In genomic region chr8:69893863-69894262, GRCm38 (mm10) we compare ENCODE assay signal across 10 mouse cellular contexts. TPM values are rescaled to one million over a fixed set of nuclear protein-coding genes. Genes with fewer than 3 reads are reported as not detected.
A peak's percentile ranks its signal among the peaks of the same experiment; 100 is the strongest.
DNase-seq lines count a peak whose midpoint lies in the region; ATAC-seq and TF ChIP-seq lines count a peak whose summit lies in the region.
"Had no signal": no experiment of that assay in that cellular context is flagged by ENCODE, and none has a peak within 500 bp of the region (broad histone marks: within the 10 kb centered on the region; RNA-seq: fewer than 3 reads in every experiment).

No protein-coding gene starts in this region.

- peaks cover 18% of the 10 kb centered on the region for H3K27me3 ChIP-seq in hindbrain, embryonic 11.5 days (ENCODE audit: control insufficient read depth, insufficient read depth, low read length)
- peaks cover 11% of the 10 kb centered on the region for H3K27me3 ChIP-seq in hindbrain, embryonic 16.5 days (replicated peaks; ENCODE audit: control insufficient read depth, insufficient read depth, low read length)
- H3K27me3 ChIP-seq in CH12.LX (replicated peaks): no peaks in the 10 kb centered on the region

- H3K9me3 ChIP-seq in hindbrain, embryonic 11.5 days (ENCODE audit: control insufficient read depth, low read length): no peaks in the 10 kb centered on the region
- H3K9me3 ChIP-seq in hindbrain, embryonic 16.5 days (ENCODE audit: control insufficient read depth, low read length): no peaks in the 10 kb centered on the region
- H3K9me3 ChIP-seq in CH12.LX (replicated peaks; ENCODE audit: low read length): no peaks in the 10 kb centered on the region
- H3K9me3 ChIP-seq: embryonic facial prominence, embryonic 12.5 days; neural tube, embryonic 13.5 days had no signal

- no peak overlapping the region for H3K9ac ChIP-seq in hindbrain, embryonic 11.5 days (ENCODE audit: low read depth, low read length)
- no peak overlapping the region for H3K9ac ChIP-seq in hindbrain, embryonic 16.5 days (ENCODE audit: low read depth, low read length)
- H3K9ac ChIP-seq in CH12.LX (ENCODE audit: insufficient read depth, low read depth): no peak overlapping the region
- H3K9ac ChIP-seq: embryonic facial prominence, embryonic 12.5 days; neural tube, embryonic 13.5 days had no signal

- H3K4me3 ChIP-seq in hindbrain, embryonic 11.5 days (ENCODE audit: low read depth, low read length): no peak overlapping the region
- H3K4me3 ChIP-seq in hindbrain, embryonic 16.5 days (ENCODE audit: low read length): no peak overlapping the region
- H3K4me3 ChIP-seq in CH12.LX (replicated peaks in 1 of 3; ENCODE audit: low read depth in 2 of 3, low read length in 2 of 3, poor library complexity in 1 of 3): no peak overlapping the region
- H3K4me3 ChIP-seq: embryonic facial prominence, embryonic 12.5 days; neural tube, embryonic 13.5 days had no signal

- peak; percentile 84 for DNase-seq in hindbrain, embryonic 11.5 days (ENCODE audit: low spot score)
- peak; percentile 76 for DNase-seq in CH12.LX (ENCODE audit: extremely low read depth)
- peak; percentile 67 for DNase-seq in brain, embryonic 14.5 days (ENCODE audit: low read depth)
- DNase-seq in kidney, postnatal 4 days: peak; percentile 79 to 86
- DNase-seq in lung, postnatal 36 days: peak; percentile 77
- peak; percentile 35 for DNase-seq in thymus, postnatal 25 days

- peaks cover 5% of the 10 kb centered on the region for H3K4me1 ChIP-seq in hindbrain, embryonic 11.5 days (replicated peaks; ENCODE audit: control insufficient read depth, insufficient read depth, low read length)
- H3K4me1 ChIP-seq in hindbrain, embryonic 16.5 days (ENCODE audit: control insufficient read depth, insufficient read depth, low read depth, low read length): peaks cover 13% of the 10 kb centered on the region
- H3K4me1 ChIP-seq in CH12.LX (ENCODE audit: control insufficient read depth in 1 of 2, insufficient read depth in 2 of 2): peaks cover 21 to 38% of the 10 kb centered on the region in 2 experiments

- 0 out of 2 replicates have a peak, but pooled peaks have one; percentile 4 for TF ChIP-seq POLR2A in CH12.LX (IDR thresholded peaks at IDR 0.05; ENCODE audit: low read depth, low read length)
- TF ChIP-seq POLR2A in brain, embryonic 14.5 days (IDR thresholded peaks at IDR 0.05; ENCODE audit: borderline replicate concordance, extremely low read depth, insufficient read depth, insufficient read length, poor library complexity, severe bottlenecking): no peak

- no peak overlapping the region for H3K4me2 ChIP-seq in hindbrain, embryonic 11.5 days (replicated peaks; ENCODE audit: low read depth, low read length)
- no peak overlapping the region for H3K4me2 ChIP-seq in hindbrain, embryonic 16.5 days (ENCODE audit: low read length)
- no peak overlapping the region for H3K4me2 ChIP-seq in CH12.LX (ENCODE audit: insufficient read depth, low read depth, poor library complexity, severe bottlenecking)
- H3K4me2 ChIP-seq: embryonic facial prominence, embryonic 12.5 days; neural tube, embryonic 13.5 days had no signal

- TF ChIP-seq CTCF in CH12.LX (conservative IDR thresholded peaks at IDR 0.05 in 1 of 2, IDR thresholded peaks at IDR 0.05 in 1 of 2; ENCODE audit: low read depth in 2 of 2, low read length in 2 of 2): peak; percentile 48 to 66
- peak; percentile 59 for TF ChIP-seq CTCF in brain, embryonic 14.5 days (IDR thresholded peaks at IDR 0.05; ENCODE audit: borderline replicate concordance, extremely low read depth, insufficient read depth, insufficient read length)

- peaks cover 32% of the 10 kb centered on the region for H3K79me2 ChIP-seq in CH12.LX (replicated peaks; ENCODE audit: control insufficient read depth, extremely low read depth, insufficient read depth, poor library complexity, severe bottlenecking)

- H3K36me3 ChIP-seq in hindbrain, embryonic 11.5 days (ENCODE audit: control insufficient read depth, insufficient read depth, low read length): 0 out of 2 replicates have a peak, but pooled peaks cover 4% of the 10 kb centered on the region
- H3K36me3 ChIP-seq in hindbrain, embryonic 16.5 days (ENCODE audit: control insufficient read depth, insufficient read depth, low read length): no peaks in the 10 kb centered on the region
- H3K36me3 ChIP-seq in CH12.LX (replicated peaks in 1 of 2; ENCODE audit: control insufficient read depth in 1 of 2, insufficient read depth in 1 of 2, low read length in 1 of 2): peaks cover 45 to 97% of the 10 kb centered on the region in 2 experiments

- TF ChIP-seq RAD21 in CH12.LX (IDR thresholded peaks at IDR 0.05; ENCODE audit: low read depth, low read length): peak; percentile 32

- TF ChIP-seq EP300 in CH12.LX (IDR thresholded peaks at IDR 0.05; ENCODE audit: low read length): no peak

- in situ Hi-C loops in CH12.LX (cut with MboI; ENCODE audit: low pct_ligation_motif_present, low pct_unique_long_range_greater_than_20kb, low sequenced_read_pairs): no loop called here

- dilution Hi-C loops in CH12.LX (cut with MboI; ENCODE audit: extremely low pct_ligation_motif_present, extremely low pct_unique_long_range_greater_than_20kb, low sequenced_read_pairs): no loop called here

- no peak overlapping the region for H3K27ac ChIP-seq in hindbrain, embryonic 11.5 days (ENCODE audit: low read depth, low read length)
- H3K27ac ChIP-seq in hindbrain, embryonic 16.5 days (ENCODE audit: low read depth, low read length): no peak overlapping the region
- H3K27ac ChIP-seq in CH12.LX (ENCODE audit: insufficient read depth, low read depth): no peak overlapping the region
- H3K27ac ChIP-seq: embryonic facial prominence, embryonic 12.5 days; neural tube, embryonic 13.5 days had no signal

- peak; percentile 11; the same call in 1 of the 2 replicates for ATAC-seq in hindbrain, embryonic 11.5 days (ENCODE audit: low FRiP score)
- no peak for ATAC-seq in hindbrain, embryonic 16.5 days
- 0 out of 2 replicates have a peak, but pooled peaks have one; percentile 52 for ATAC-seq in erythroblast, adult 5-6 weeks (replicated peaks; ENCODE audit: low FRiP score, poor library complexity, severe bottlenecking)

- 40% methylated on average over 17 of the region's 17 CpGs for WGBS in hindbrain, embryonic 11.5 days
- 29% methylated on average over 17 of the region's 17 CpGs for WGBS in hindbrain, embryonic 16.5 days

TF ChIP-seq in CH12.LX, 34 proteins besides CTCF, POLR2A, EP300 and RAD21:
- peak; percentile 37 for TF ChIP-seq SMC3 (IDR thresholded peaks at IDR 0.05; ENCODE audit: low read depth, low read length)
- TF ChIP-seq MXI1 (IDR thresholded peaks at IDR 0.05; ENCODE audit: low read depth, low read length): no peak
- TF ChIP-seq ZC3H11A (IDR thresholded peaks at IDR 0.05; ENCODE audit: low read depth, low read length): no peak
- TF ChIP-seq KAT2A (IDR thresholded peaks at IDR 0.05; ENCODE audit: insufficient replicate concordance, low read length): no peak

RNA-seq across cellular contexts. Expression of gene Cilp2, which starts 6.4 kb away (rescaled TPM):
- polyA plus RNA-seq in hindbrain, embryonic 11.5 days (2014; fragmentation: Nextera tagmentation; extraction: Ambion mirVana): 0.50 and 0.73 TPM in 2 replicates
- polyA plus RNA-seq in hindbrain, embryonic 16.5 days (2015; fragmentation: Nextera tagmentation; extraction: Ambion mirVana): 6.6 and 7.0 TPM in 2 replicates
- 0.08 TPM in 2 replicates for total RNA-seq in CH12.LX (2012; rRNA removed)
- total RNA-seq in CH12.LX (2014; rRNA removed): 0.04 TPM in 1 of 2 replicates, not detected in the other
- 0.07 TPM in 1 of 2 replicates, not detected in the other for polyA plus RNA-seq in CH12.LX (2012; ENCODE audit: insufficient read length, low read depth)
- polyA plus RNA-seq in brain, embryonic 14.5 days (2012; rRNA removed): 5.0 and 5.6 TPM in 2 replicates
- total RNA-seq in erythroblast, adult 5-6 weeks (2015; ENCODE audit: low replicate concordance): not detected in 2 replicates
- not detected in 2 replicates for total RNA-seq in erythroblast, adult 5-6 weeks (2017; ENCODE audit: low replicate concordance)

RNA-seq across cellular contexts. Expression of gene Tssk6, which starts 8.1 kb away (rescaled TPM):
- 4.2 and 4.3 TPM in 2 replicates for polyA plus RNA-seq in hindbrain, embryonic 11.5 days (2014; fragmentation: Nextera tagmentation; extraction: Ambion mirVana)
- 3.5 and 3.7 TPM in 2 replicates for polyA plus RNA-seq in hindbrain, embryonic 16.5 days (2015; fragmentation: Nextera tagmentation; extraction: Ambion mirVana)
- total RNA-seq in CH12.LX (2012; rRNA removed) (1.5 and 1.8 TPM in 2 replicates), CH12.LX (2014; rRNA removed) (0.35 and 0.44 TPM in 2 replicates)
- polyA plus RNA-seq in CH12.LX (2012; ENCODE audit: insufficient read length, low read depth): 1.7 and 2.3 TPM in 2 replicates
- 0.37 and 0.53 TPM in 2 replicates for polyA plus RNA-seq in brain, embryonic 14.5 days (2012; rRNA removed)
- not detected in 2 replicates for total RNA-seq in erythroblast, adult 5-6 weeks (2015; ENCODE audit: low replicate concordance)
- total RNA-seq in erythroblast, adult 5-6 weeks (2017; ENCODE audit: low replicate concordance): 0.28 and 0.94 TPM in 2 replicates

RNA-seq across cellular contexts. Expression of gene Ndufa13, which starts 8.5 kb away (rescaled TPM):
- 169 and 174 TPM in 2 replicates for polyA plus RNA-seq in hindbrain, embryonic 11.5 days (2014; fragmentation: Nextera tagmentation; extraction: Ambion mirVana)
- polyA plus RNA-seq in hindbrain, embryonic 16.5 days (2015; fragmentation: Nextera tagmentation; extraction: Ambion mirVana): 191 and 216 TPM in 2 replicates
- total RNA-seq in CH12.LX (2012; rRNA removed) (153 and 177 TPM in 2 replicates), CH12.LX (2014; rRNA removed) (60.9 and 74.7 TPM in 2 replicates)
- 90.1 and 104 TPM in 2 replicates for polyA plus RNA-seq in CH12.LX (2012; ENCODE audit: insufficient read length, low read depth)
- 84.2 and 106 TPM in 2 replicates for polyA plus RNA-seq in brain, embryonic 14.5 days (2012; rRNA removed)
- 16.1 and 18.2 TPM in 2 replicates for total RNA-seq in erythroblast, adult 5-6 weeks (2015; ENCODE audit: low replicate concordance)
- total RNA-seq in erythroblast, adult 5-6 weeks (2017; ENCODE audit: low replicate concordance): 27.2 and 32.9 TPM in 2 replicates

RNA-seq across cellular contexts. Expression of gene Yjefn3, which starts 8.6 kb away (rescaled TPM):
- 4.6 and 6.1 TPM in 2 replicates for polyA plus RNA-seq in hindbrain, embryonic 11.5 days (2014; fragmentation: Nextera tagmentation; extraction: Ambion mirVana)
- 13.6 and 14.3 TPM in 2 replicates for polyA plus RNA-seq in hindbrain, embryonic 16.5 days (2015; fragmentation: Nextera tagmentation; extraction: Ambion mirVana)
- total RNA-seq in CH12.LX (2012; rRNA removed): 8.0 and 9.5 TPM in 2 replicates
- 3.3 and 3.6 TPM in 2 replicates for total RNA-seq in CH12.LX (2014; rRNA removed)
- polyA plus RNA-seq in CH12.LX (2012; ENCODE audit: insufficient read length, low read depth): 8.4 and 10.5 TPM in 2 replicates
- 12.6 and 13.0 TPM in 2 replicates for polyA plus RNA-seq in brain, embryonic 14.5 days (2012; rRNA removed)
- not detected in 2 replicates for total RNA-seq in erythroblast, adult 5-6 weeks (2015; ENCODE audit: low replicate concordance)
- not detected in 2 replicates for total RNA-seq in erythroblast, adult 5-6 weeks (2017; ENCODE audit: low replicate concordance)
